Mouse (Mus musculus) cortical plate, adult 2 months (tissue): ENCODE measurements at regions not wholly inside any gene's neighbourhood (a gene's known extent, or its start where the extent isn't known, plus 50 kb on each side); places are given as distances from the start of the nearest gene placed in this dataset.

Experiments
- CTCF ChIP-seq: fragments of 200-500 bp; IDR thresholded peaks from 2 replicates; pipeline ENCODE4 v1.5.1; 2011; ENCODE audit warnings: mild to moderate bottlenecking, control low read depth, low read length; ENCODE audit not compliant: insufficient read depth; ENCODE audit errors: extremely low read depth
- POLR2A ChIP-seq: fragments of 200-500 bp; IDR thresholded peaks from 2 replicates; pipeline ENCODE4 v1.6.1; 2011; ENCODE audit warnings: mild to moderate bottlenecking, low read length, control low read depth; ENCODE audit not compliant: insufficient read depth; ENCODE audit errors: extremely low read depth

- TF ChIP-seq CTCF (no peak), POLR2A (no peak)
Observed at GRCm38 (mm10) chr13:51962191-51962611, 115.7 kb downstream of the Gadd45g start.
